Mouse (Mus musculus) WW6 (cell line): Measurements from ENCODE around the gene Elf5.

Experiments used
- DNase-seq: peaks from one replicate; pipeline ENCODE4 v3.0.0-alpha.2; 2013; ENCODE audit warnings: low read depth, low spot score

Elf5 gene

DNA sequence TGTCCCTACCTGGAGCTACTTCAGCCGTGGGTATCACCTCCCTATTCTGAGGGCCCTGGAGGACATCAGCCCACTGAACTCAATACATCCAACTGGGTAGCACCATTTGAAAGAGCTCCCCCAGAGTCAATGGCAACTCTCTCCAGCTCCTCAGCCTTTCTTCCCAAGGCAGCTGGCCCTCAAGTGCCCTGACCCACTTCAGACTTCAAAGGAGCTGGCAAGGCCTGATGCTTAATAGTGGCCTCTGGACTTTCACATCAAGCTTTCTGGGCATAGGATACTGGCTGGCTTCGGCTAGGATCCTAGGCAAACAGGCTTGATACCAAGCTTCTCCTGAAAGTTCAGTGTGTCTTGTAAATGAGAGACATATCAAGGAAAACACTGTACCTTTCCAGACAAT is 23.6 kb downstream of the Elf5 start:
- DNase-seq = no peak

- DNase-seq = no peak
Observed at GRCm38 (mm10) chr2:103436534-103436933, 25.0 kb downstream of the Elf5 start.

DNA sequence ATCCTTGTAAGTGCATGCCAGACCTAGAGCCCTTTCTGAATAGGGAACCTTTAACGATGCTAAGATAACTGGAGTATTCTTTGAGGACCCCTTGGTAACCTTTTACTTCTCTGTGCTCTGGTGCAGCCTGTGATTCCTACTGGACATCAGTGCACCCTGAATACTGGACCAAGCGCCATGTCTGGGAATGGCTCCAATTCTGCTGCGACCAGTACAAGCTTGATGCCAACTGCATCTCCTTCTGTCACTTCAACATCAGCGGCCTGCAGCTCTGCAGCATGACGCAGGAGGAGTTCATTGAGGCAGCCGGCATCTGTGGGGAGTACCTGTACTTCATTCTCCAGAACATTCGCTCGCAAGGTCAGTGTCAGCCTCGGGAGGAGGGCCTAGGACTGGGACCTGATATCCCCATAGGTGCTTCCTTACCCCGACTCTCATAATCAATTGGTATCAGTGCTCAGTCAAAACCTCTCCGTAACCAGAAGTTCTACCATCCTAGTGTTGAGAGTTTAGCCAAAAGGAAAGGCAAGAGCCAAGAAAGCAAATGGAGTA is 27.7 kb downstream of the Elf5 start:
- no peak for DNase-seq

GRCm38 (mm10) chr2:103439710-103440109 is 28.2 kb downstream of the Elf5 start:
- peak; percentile 61 for DNase-seq

DNA sequence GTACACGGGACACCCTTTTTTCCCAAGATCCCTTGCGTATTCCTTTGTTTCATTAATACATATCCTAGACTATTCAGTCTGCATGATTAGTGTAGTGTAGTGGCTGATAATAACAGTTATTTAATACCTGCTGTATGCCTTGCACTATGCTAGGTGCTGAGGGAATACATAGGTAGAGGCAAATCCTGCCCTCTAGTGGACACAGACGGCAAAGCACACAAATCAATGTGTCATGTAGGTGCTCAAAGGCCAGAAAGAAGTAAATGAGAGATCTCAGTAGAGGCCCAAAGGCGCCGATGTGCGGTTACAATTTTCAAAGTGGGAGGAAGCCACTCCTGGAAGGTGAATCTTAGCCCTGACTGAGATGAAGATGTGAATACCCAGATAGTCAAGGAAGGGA is 34.3 kb downstream of the Elf5 start:
- peak; percentile 40 for DNase-seq

- no peak for DNase-seq
Observed at GRCm38 (mm10) chr2:103446326-103446725, 34.8 kb downstream of the Elf5 start.

DNA sequence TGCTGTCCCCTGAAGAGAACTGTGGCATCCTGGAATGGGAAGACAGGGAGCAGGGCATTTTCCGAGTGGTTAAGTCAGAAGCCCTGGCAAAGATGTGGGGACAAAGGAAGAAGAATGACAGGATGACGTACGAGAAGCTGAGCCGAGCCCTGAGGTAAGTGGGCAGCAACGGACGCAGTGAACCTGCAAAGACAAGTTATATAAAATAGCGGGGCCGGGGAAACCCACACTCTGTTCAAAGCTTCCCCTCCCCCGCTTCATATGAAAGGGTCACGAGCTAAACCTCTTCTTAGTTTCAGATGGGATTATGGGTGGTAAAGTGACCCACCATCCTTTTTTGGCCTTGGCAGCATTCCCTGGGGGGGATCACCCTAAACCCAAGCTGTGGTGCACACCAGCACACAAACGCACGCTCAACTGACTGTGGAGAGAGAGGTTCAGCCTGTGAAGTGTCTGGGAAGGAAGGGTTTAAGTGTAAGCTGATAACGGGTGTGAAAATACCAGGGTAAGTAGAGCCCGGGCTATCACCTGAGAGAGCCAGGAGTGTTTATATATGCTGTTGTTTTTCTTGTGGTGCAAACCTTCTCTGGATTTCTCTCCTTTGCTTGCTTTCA is 37.6 kb downstream of the Elf5 start:
- DNase-seq = no peak

GRCm38 (mm10) chr2:103449813-103450212 is 38.3 kb downstream of the Elf5 start:
- no peak for DNase-seq

DNA sequence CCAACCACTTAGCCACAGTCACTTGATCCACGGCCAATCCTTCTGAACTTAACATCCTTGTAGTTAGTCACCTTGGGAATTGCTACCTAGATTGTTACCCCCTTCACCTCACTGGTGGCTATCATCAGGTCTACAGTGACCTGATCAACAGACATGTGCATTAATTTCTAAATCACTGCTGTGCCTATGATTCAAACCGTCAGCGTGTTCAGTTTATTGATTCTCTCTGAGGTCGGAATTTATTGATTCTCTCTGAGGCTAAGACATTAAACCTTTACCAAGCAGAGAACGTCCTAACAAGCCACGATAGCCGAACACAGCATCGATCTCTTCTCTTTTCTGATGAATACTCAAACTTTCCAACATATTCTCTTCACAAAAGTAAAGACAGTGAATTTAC is 38.8 kb downstream of the Elf5 start:
- DNase-seq = no peak

DNA sequence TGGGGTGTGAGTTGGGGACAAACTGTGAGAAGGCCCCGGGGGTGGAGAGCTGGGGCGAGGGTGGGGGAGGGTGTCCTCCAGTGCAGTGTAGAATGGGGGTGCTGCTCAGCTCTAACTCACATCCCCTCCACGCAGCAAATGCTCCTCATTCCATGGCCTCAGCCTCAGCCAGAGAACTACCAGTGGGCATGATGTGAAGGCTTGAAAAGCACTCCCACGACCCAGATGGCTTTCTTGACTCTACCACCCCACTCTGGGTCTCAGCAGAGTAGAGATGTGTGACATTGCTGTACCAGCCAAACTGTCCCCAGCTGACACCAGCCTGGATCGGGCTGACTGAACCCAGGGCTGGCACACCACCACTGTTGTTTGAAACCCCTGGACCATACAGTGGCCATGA is 41.1 kb downstream of the Elf5 start:
- DNase-seq = no peak

- no peak for DNase-seq
Observed at GRCm38 (mm10) chr2:103455748-103456147, 44.3 kb downstream of the Elf5 start.

- peak; percentile 28 for DNase-seq
Observed at GRCm38 (mm10) chr2:103456646-103457045, 45.2 kb downstream of the Elf5 start.

- no peak for DNase-seq
Observed at GRCm38 (mm10) chr2:103457048-103457447, 45.6 kb downstream of the Elf5 start.

DNA sequence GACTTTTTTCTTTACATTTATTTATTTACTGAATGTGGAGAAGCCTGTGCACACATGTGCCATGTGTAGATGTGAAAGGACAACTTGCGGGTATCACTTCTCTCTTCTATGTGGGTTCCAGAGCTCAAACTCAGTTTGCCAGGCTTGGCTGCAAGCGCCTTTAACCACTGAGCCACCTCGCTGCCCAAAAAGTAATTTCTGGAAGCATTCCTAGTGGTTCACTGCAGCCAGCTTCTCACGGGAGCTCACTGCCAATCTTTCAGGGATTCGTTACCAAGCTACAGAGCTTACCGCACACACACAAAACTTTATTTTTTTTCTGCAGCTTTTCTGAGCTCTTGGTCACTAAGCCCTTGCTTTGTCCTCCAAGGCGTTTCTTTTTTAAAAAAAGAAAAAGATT is 46.1 kb downstream of the Elf5 start:
- DNase-seq = no peak

DNA sequence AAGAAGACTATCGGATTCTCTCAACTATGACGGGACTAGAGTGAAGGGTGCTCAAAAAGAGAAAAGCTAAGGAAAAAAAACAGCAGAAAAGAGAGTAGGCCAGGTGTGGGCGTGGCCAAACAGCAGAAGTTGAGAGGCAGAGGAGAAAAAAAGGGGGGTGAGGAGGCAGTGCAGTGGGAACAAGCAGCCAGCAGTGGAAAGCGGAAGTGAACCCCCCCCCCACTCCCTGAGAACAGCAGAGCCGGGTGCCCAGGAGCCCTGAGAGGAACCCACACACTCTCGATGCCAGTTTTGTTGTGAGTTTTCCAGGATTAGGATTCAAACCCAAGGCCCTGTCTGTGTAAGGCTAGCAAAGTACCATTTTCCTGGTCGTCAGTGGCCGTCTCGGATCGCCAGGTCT is 47.6 kb downstream of the Elf5 start:
- no peak for DNase-seq

- DNase-seq = no peak
Observed at GRCm38 (mm10) chr2:103461210-103461609, 49.7 kb downstream of the Elf5 start.

- no peak for DNase-seq
Observed at GRCm38 (mm10) chr2:103461743-103462142, 50.3 kb downstream of the Elf5 start.

DNA sequence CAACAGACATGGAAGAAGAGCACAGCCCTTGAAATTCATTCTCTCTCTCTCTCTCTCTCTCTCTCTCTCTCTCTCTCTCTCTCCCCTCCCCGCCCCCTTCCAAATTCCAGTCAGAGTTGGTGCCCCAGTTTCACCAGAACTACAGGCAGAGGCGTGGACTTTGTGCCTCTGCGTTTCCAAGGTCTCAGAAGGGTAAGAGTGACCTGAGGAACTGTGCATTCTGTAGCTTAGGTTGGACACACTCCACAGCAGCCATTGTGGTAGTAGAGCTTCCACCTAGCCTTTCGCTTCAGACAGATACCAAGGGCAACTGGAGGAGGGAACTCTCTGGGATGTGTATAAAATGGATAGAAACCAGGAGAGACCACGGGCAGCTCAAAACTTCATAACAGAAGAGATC is 51.3 kb downstream of the Elf5 start:
- DNase-seq = no peak

DNA sequence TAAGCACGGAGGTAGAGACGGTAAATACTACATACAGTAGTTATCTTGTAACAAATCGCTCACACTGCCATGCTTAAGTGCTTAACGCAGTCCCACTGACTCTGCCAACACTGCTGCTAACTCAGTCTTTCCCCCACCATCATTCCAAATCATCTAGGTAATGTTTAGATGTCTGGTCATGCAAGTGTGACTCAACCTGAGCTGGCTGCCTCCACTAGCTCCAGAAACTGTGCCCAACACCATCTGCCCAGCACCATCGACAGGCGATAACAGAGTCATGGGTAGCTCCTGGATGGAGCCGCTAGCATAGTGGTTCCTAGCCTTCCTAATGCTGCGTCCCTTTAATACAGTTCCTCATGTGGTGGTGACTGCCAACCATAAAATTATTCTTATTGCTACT is 53.0 kb downstream of the Elf5 start:
- no peak for DNase-seq

GRCm38 (mm10) chr2:103465429-103465828 is 53.9 kb downstream of the Elf5 start:
- no peak for DNase-seq

- no peak for DNase-seq
Observed at GRCm38 (mm10) chr2:103466272-103466671, 54.8 kb downstream of the Elf5 start.

- DNase-seq = no peak
Observed at GRCm38 (mm10) chr2:103466984-103467588, 55.6 kb downstream of the Elf5 start.

- DNase-seq = no peak
Observed at GRCm38 (mm10) chr2:103473362-103473761, 61.9 kb downstream of the Elf5 start.

GRCm38 (mm10) chr2:103476180-103476579 is 64.7 kb downstream of the Elf5 start:
- no peak for DNase-seq
